Mouse (Mus musculus): ENCODE data around the gene Afm. TPM values are rescaled to one million over a fixed set of nuclear protein-coding genes. Genes with fewer than 3 reads are reported as not detected.

Gene Afm
- polyA plus RNA-seq, 1 experiment from 2014 or later: not detected

- Histone ChIP-seq H3K9me3 (replicated peaks) (no peaks in the 10 kb centered on the region), H3K4me2 (replicated peaks) (no peak overlapping the region), H3K9ac (no peak overlapping the region), H3K27ac (no peak overlapping the region), H3K36me3 (no peaks in the 10 kb centered on the region), H3K27me3 (no peaks in the 10 kb centered on the region), H3K4me3 (no peak overlapping the region), H3K4me1 (no peaks in the 10 kb centered on the region)
- ATAC-seq (ENCODE audit: low FRiP score): no peak
- WGBS: 7% methylated on average over 6 of the region's 6 CpGs
Observed at GRCm38 (mm10) chr5:90500714-90501113, 18.0 kb upstream of the Afm start.

- Histone ChIP-seq H3K9me3 (replicated peaks) (no peaks in the 10 kb centered on the region), H3K4me1 (no peaks in the 10 kb centered on the region), H3K27ac (no peak overlapping the region), H3K9ac (no peak overlapping the region), H3K4me3 (no peak overlapping the region), H3K36me3 (no peaks in the 10 kb centered on the region), H3K27me3 (no peaks in the 10 kb centered on the region), H3K4me2 (replicated peaks) (no peak overlapping the region)
- no peak for ATAC-seq (ENCODE audit: low FRiP score)
- 92% methylated on average over 5 of the region's 5 CpGs for WGBS
Observed at GRCm38 (mm10) chr5:90501752-90502151, 17.0 kb upstream of the Afm start.

GRCm38 (mm10) chr5:90504742-90505141 lies 14.0 kb upstream of the Afm start:
- Histone ChIP-seq H3K4me3 (no peak overlapping the region), H3K4me1 (0 out of 2 replicates have a peak, but pooled peaks cover 3% of the 10 kb centered on the region), H3K27ac (no peak overlapping the region), H3K4me2 (replicated peaks) (no peak overlapping the region), H3K9me3 (replicated peaks) (no peaks in the 10 kb centered on the region), H3K9ac (no peak overlapping the region), H3K27me3 (no peaks in the 10 kb centered on the region), H3K36me3 (no peaks in the 10 kb centered on the region)
- 85% methylated on average over 11 of the region's 11 CpGs for WGBS
- ATAC-seq (ENCODE audit: low FRiP score): no peak

- Histone ChIP-seq H3K9ac (no peak overlapping the region), H3K4me2 (replicated peaks) (no peak overlapping the region), H3K4me3 (no peak overlapping the region), H3K36me3 (no peaks in the 10 kb centered on the region), H3K27ac (no peak overlapping the region), H3K4me1 (0 out of 2 replicates have a peak, but pooled peaks cover 3% of the 10 kb centered on the region), H3K9me3 (replicated peaks) (no peaks in the 10 kb centered on the region), H3K27me3 (no peaks in the 10 kb centered on the region)
- 71% methylated on average over 2 of the region's 2 CpGs for WGBS
- ATAC-seq (ENCODE audit: low FRiP score): no peak
Observed at GRCm38 (mm10) chr5:90506507-90506906, 12.2 kb upstream of the Afm start.

- Histone ChIP-seq H3K27me3 (no peaks in the 10 kb centered on the region), H3K4me2 (replicated peaks) (no peak overlapping the region), H3K9ac (no peak overlapping the region), H3K9me3 (replicated peaks) (no peaks in the 10 kb centered on the region), H3K27ac (0 out of 2 replicates have a peak overlapping the region, but pooled peaks have one; percentile 17), H3K36me3 (no peaks in the 10 kb centered on the region), H3K4me3 (no peak overlapping the region), H3K4me1 (0 out of 2 replicates have a peak, but pooled peaks cover 3% of the 10 kb centered on the region)
- 49% methylated on average over 13 of the region's 13 CpGs for WGBS
- peak; percentile 40; the same call in 1 of the 2 replicates for ATAC-seq (ENCODE audit: low FRiP score)
Observed at GRCm38 (mm10) chr5:90507411-90507949, 11.3 kb upstream of the Afm start.

GRCm38 (mm10) chr5:90509828-90510592 lies 8.7 kb upstream of the Afm start:
- no peak overlapping the region for H3K27ac ChIP-seq
- H3K4me2 ChIP-seq (replicated peaks): no peak overlapping the region
- no peak overlapping the region for H3K4me3 ChIP-seq
- H3K4me1 ChIP-seq: 0 out of 2 replicates have a peak, but pooled peaks cover 3% of the 10 kb centered on the region
- H3K36me3 ChIP-seq: no peaks in the 10 kb centered on the region
- WGBS: 91% methylated on average over 5 of the region's 5 CpGs
- H3K27me3 ChIP-seq: no peaks in the 10 kb centered on the region
- H3K9ac ChIP-seq: no peak overlapping the region
- no peak for ATAC-seq (ENCODE audit: low FRiP score)
- H3K9me3 ChIP-seq (replicated peaks): no peaks in the 10 kb centered on the region

GRCm38 (mm10) chr5:90512288-90512955 lies 6.3 kb upstream of the Afm start:
- 82% methylated on average over 6 of the region's 6 CpGs for WGBS
- Histone ChIP-seq H3K4me1 (0 out of 2 replicates have a peak, but pooled peaks cover 3% of the 10 kb centered on the region), H3K36me3 (no peaks in the 10 kb centered on the region), H3K9me3 (replicated peaks) (no peaks in the 10 kb centered on the region), H3K4me3 (no peak overlapping the region), H3K4me2 (replicated peaks) (no peak overlapping the region), H3K27ac (no peak overlapping the region), H3K27me3 (no peaks in the 10 kb centered on the region), H3K9ac (no peak overlapping the region)
- no peak for ATAC-seq (ENCODE audit: low FRiP score)

GRCm38 (mm10) chr5:90515561-90515960 lies 3.2 kb upstream of the Afm start:
- Histone ChIP-seq H3K4me3 (no peak overlapping the region), H3K36me3 (no peaks in the 10 kb centered on the region), H3K4me2 (replicated peaks) (no peak overlapping the region), H3K9me3 (replicated peaks) (no peaks in the 10 kb centered on the region), H3K9ac (no peak overlapping the region), H3K4me1 (no peaks in the 10 kb centered on the region), H3K27ac (no peak overlapping the region), H3K27me3 (no peaks in the 10 kb centered on the region)
- ATAC-seq (ENCODE audit: low FRiP score): no peak
- 93% methylated on average over 6 of the region's 6 CpGs for WGBS

GRCm38 (mm10) chr5:90551191-90551590 lies 32.5 kb downstream of the Afm start:
- no peak overlapping the region for H3K9ac ChIP-seq
- no peak overlapping the region for H3K4me2 ChIP-seq (replicated peaks)
- ATAC-seq (ENCODE audit: low FRiP score): no peak
- H3K27ac ChIP-seq: no peak overlapping the region
- H3K4me1 ChIP-seq: no peaks in the 10 kb centered on the region
- 88% methylated on average over 8 of the region's 8 CpGs for WGBS
- no peaks in the 10 kb centered on the region for H3K27me3 ChIP-seq
- H3K36me3 ChIP-seq: no peaks in the 10 kb centered on the region
- H3K9me3 ChIP-seq (replicated peaks): no peaks in the 10 kb centered on the region
- H3K4me3 ChIP-seq: no peak overlapping the region

GRCm38 (mm10) chr5:90556052-90556451 lies 37.3 kb downstream of the Afm start:
- Histone ChIP-seq H3K4me2 (replicated peaks) (no peak overlapping the region), H3K27me3 (no peaks in the 10 kb centered on the region), H3K9me3 (replicated peaks) (no peaks in the 10 kb centered on the region), H3K9ac (no peak overlapping the region), H3K4me1 (no peaks in the 10 kb centered on the region), H3K27ac (no peak overlapping the region), H3K4me3 (no peak overlapping the region), H3K36me3 (no peaks in the 10 kb centered on the region)
- ATAC-seq (ENCODE audit: low FRiP score): no peak
- WGBS: 86% methylated on average over 3 of the region's 3 CpGs

GRCm38 (mm10) chr5:90560743-90561142 lies 42.0 kb downstream of the Afm start, which contains the start of gene 5830473C10Rik:
TSS of gene 5830473C10Rik (plus strand) at chr5:90561107.
- H3K9ac ChIP-seq: no peak within 1 kb of the TSS
- WGBS: 88% methylated on average over 6 of the region's 6 CpGs
- no peak within 1 kb of the TSS for H3K4me3 ChIP-seq
- H3K36me3 ChIP-seq: no peaks in the 10 kb centered on the region
- H3K4me2 ChIP-seq (replicated peaks): no peak within 1 kb of the TSS
- ATAC-seq (ENCODE audit: low FRiP score): no peak
- H3K27me3 ChIP-seq: no peaks in the 10 kb centered on the region
- H3K27ac ChIP-seq: no peak within 1 kb of the TSS
- H3K9me3 ChIP-seq (replicated peaks): no peaks in the 10 kb centered on the region
- no peaks in the 10 kb centered on the region for H3K4me1 ChIP-seq

GRCm38 (mm10) chr5:90561721-90562275 lies 43.1 kb downstream of the Afm start:
- H3K9me3 ChIP-seq (replicated peaks): no peaks in the 10 kb centered on the region
- no peak overlapping the region for H3K27ac ChIP-seq
- WGBS: 94% methylated on average over 11 of the region's 11 CpGs
- no peak for ATAC-seq (ENCODE audit: low FRiP score)
- no peak overlapping the region for H3K9ac ChIP-seq
- no peaks in the 10 kb centered on the region for H3K4me1 ChIP-seq
- H3K4me2 ChIP-seq (replicated peaks): no peak overlapping the region
- H3K4me3 ChIP-seq: no peak overlapping the region
- H3K27me3 ChIP-seq: no peaks in the 10 kb centered on the region
- H3K36me3 ChIP-seq: no peaks in the 10 kb centered on the region
